Mouse (Mus musculus): ENCODE results near the gene Speer3. TPM values are rescaled to one million over a fixed set of nuclear protein-coding genes. Genes with fewer than 3 reads are reported as not detected.
"Not testable (repeated sequence)": the region's sequence is repeated elsewhere in the genome, so short reads cannot be mapped to it uniquely, and the experiment has no call there.

Speer3 gene
- polyA plus RNA-seq (2016; fragmentation: Nextera tagmentation; extraction: Ambion mirVana): not detected in 2 replicates

DNA sequence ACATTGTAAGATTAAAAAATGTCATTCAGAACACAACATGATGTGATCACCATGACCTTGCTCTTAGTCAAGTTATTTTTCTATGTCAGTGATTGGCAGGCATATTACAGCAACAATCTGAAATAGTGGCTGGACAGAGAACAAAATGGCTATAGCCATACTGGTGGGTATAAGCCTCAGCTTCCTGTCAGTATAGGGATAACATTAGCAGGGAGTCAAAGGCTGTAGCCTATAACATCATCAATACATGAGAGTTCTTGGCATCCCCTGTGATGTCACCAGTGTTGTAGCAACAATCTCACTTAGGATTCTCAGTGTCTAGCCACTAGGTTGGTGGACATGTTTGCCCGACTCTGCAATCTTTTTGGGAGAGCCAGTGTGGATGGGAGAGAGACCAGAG, at the start of gene Speer3:
Gene Speer3 (plus strand): TSS at position 301 of the 400 bp plus-strand sequence.
- 77% methylated on average over 1 of the region's 1 CpGs for WGBS
- H3K36me3 ChIP-seq: no peaks in the 10 kb centered on the region

DNA sequence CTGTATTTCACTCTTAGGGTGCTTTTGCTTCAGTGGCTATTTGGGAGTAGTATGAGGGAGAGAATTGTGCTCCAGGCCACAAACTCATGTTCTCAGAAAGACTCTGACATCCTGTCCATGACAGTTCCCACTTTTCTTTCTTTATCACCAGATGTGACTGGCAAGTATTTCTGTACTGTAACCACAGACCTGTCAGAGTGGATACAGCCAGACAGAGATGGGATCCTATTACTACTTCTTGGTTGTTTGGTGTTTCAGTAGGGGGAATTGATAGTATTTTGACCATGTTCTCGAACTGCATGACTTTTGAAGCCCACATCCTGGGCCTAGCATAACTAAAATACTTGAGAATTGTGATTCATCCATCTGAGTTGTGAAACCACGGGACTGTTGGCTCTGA, 19.1 kb downstream of the Speer3 start:
- not testable (repeated sequence) for H3K4me2 ChIP-seq; ATAC-seq (ENCODE audit: insufficient number of reproducible peaks, low FRiP score); H3K4me3 ChIP-seq; H3K27me3 ChIP-seq (replicated peaks); H3K9ac ChIP-seq; H3K36me3 ChIP-seq; H3K4me1 ChIP-seq (replicated peaks); H3K9me3 ChIP-seq (replicated peaks); H3K27ac ChIP-seq (ENCODE audit: poor library complexity, severe bottlenecking)
- WGBS: 54% methylated on average over 2 of the region's 2 CpGs

More for the DNA sequence above, at the start of gene Speer3:
- Histone ChIP-seq H3K27me3 (replicated peaks) (no peaks in the 10 kb centered on the region), H3K9ac (no peak within 1 kb of the TSS), H3K27ac (ENCODE audit: poor library complexity, severe bottlenecking) (no peak within 1 kb of the TSS), H3K4me2 (no peak within 1 kb of the TSS), H3K4me1 (replicated peaks) (no peaks in the 10 kb centered on the region), H3K4me3 (no peak within 1 kb of the TSS), H3K9me3 (replicated peaks) (no peaks in the 10 kb centered on the region)
- no peak for ATAC-seq (ENCODE audit: insufficient number of reproducible peaks, low FRiP score)

DNA sequence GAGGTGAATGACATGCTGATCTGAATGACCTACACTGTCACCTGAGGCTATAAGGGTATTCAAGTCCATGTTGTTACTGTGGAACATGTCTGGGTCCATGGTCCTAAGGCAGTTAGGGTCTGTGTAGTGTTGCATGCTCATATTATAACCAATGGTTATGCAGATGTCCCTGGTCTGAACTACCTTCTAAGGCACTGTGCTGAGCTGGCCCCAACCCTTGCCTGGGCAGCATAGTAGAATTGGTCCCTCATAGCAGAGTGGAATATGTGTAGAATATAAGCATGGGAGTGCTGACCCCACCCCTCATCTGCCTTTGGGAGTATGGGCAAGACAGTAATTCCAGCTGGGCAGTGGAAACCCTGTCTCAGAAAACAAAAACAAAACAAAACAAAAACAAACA, 33.7 kb downstream of the Speer3 start:
- H3K4me3 ChIP-seq: no peak overlapping the region
- H3K9ac ChIP-seq: no peak overlapping the region
- no peak overlapping the region for H3K4me2 ChIP-seq
- H3K27me3 ChIP-seq (replicated peaks): no peaks in the 10 kb centered on the region
- no peaks in the 10 kb centered on the region for H3K4me1 ChIP-seq (replicated peaks)
- no peaks in the 10 kb centered on the region for H3K36me3 ChIP-seq
- no peak for ATAC-seq (ENCODE audit: insufficient number of reproducible peaks, low FRiP score)
- no peak overlapping the region for H3K27ac ChIP-seq (ENCODE audit: poor library complexity, severe bottlenecking)
- no peaks in the 10 kb centered on the region for H3K9me3 ChIP-seq (replicated peaks)

- H3K27me3 ChIP-seq (replicated peaks): no peaks in the 10 kb centered on the region
- H3K4me2 ChIP-seq: no peak overlapping the region
- no peak overlapping the region for H3K27ac ChIP-seq (ENCODE audit: poor library complexity, severe bottlenecking)
- no peak overlapping the region for H3K9ac ChIP-seq
- H3K4me3 ChIP-seq: no peak overlapping the region
- H3K9me3 ChIP-seq (replicated peaks): no peaks in the 10 kb centered on the region
- no peak for ATAC-seq (ENCODE audit: insufficient number of reproducible peaks, low FRiP score)
- H3K4me1 ChIP-seq (replicated peaks): no peaks in the 10 kb centered on the region
- H3K36me3 ChIP-seq: no peaks in the 10 kb centered on the region
Measured at GRCm38 (mm10) chr5:13826708-13827107, 35.3 kb downstream of the Speer3 start.

DNA sequence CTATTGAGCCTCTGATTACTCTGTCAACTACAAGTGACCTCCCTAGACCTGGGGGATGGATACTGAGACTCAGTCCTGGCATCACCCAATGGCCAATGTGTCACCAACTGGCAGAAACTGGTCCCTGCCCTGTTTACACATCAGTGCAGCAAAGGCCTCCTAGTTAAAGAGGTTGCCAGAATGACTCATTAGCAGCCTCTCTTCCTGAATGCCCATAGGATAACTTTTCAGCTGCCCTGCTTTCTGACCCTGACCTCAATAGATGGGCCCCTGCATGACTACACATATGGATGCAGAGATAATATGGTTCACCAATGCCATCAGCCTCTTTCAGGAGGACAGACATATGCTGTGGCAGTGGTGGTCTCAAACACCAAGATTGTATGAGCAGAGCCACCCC, 52.9 kb downstream of the Speer3 start:
- Histone ChIP-seq H3K4me1 (replicated peaks) (no peaks in the 10 kb centered on the region), H3K9me3 (replicated peaks) (no peaks in the 10 kb centered on the region), H3K36me3 (no peaks in the 10 kb centered on the region), H3K9ac (no peak overlapping the region), H3K4me2 (no peak overlapping the region), H3K27me3 (replicated peaks) (no peaks in the 10 kb centered on the region), H3K27ac (ENCODE audit: poor library complexity, severe bottlenecking) (no peak overlapping the region), H3K4me3 (no peak overlapping the region)
- no peak for ATAC-seq (ENCODE audit: insufficient number of reproducible peaks, low FRiP score)

Other genes with a start within 250 kb of the Speer3 start
- gene Sema3e, start 233.7 kb downstream of the Speer3 start, polyA plus RNA-seq (2016; fragmentation: Nextera tagmentation; extraction: Ambion mirVana): 0.72 and 1.2 TPM in 2 replicates

All from heart, embryonic 12.5 days (tissue).